Mouse (Mus musculus) myocyte (in vitro differentiated cells): ENCODE results near the gene Hnf4a. TPM values are rescaled to one million over a fixed set of nuclear protein-coding genes. Genes with fewer than 3 reads are reported as not detected.
A peak's percentile ranks its signal among the peaks of the same experiment; 100 is the strongest.

Experiments used
- H3K27me3 ChIP-seq: one replicate; pipeline ENCODE4 v1.6.1; 2011; ENCODE audit not compliant: control insufficient read depth, insufficient read depth, insufficient read length
- H3K36me3 ChIP-seq: one replicate; pipeline ENCODE4 v1.6.1; 2011; ENCODE audit not compliant: control insufficient read depth, insufficient read depth
- H3K4me2 ChIP-seq: one replicate; pipeline ENCODE4 v1.6.1; 2011; ENCODE audit warnings: low read depth, control low read depth
- H3K4me3 ChIP-seq: one replicate; pipeline ENCODE4 v1.5.1; 2011; ENCODE audit warnings: mild to moderate bottlenecking, control low read depth, moderate library complexity
- H3K79me2 ChIP-seq: one replicate; pipeline ENCODE4 v1.6.1; 2011; ENCODE audit not compliant: control insufficient read depth, insufficient read depth
- H3ac ChIP-seq: one replicate; pipeline ENCODE4 v1.6.1; 2011; ENCODE audit not compliant: control insufficient read depth, insufficient read length
- CEBPB ChIP-seq: IDR thresholded peaks from 2 replicates; pipeline ENCODE4 v1.6.1; 2011; ENCODE audit warnings: mild to moderate bottlenecking, moderate library complexity; ENCODE audit not compliant: poor library complexity, insufficient read depth, severe bottlenecking
- E2F4 ChIP-seq: IDR thresholded peaks from one replicate; pipeline ENCODE4 v1.6.1; 2011; ENCODE audit warnings: mild to moderate bottlenecking, control low read depth, moderate library complexity; ENCODE audit not compliant: insufficient read depth
- MAX ChIP-seq: IDR thresholded peaks from one replicate; pipeline ENCODE4 v1.6.1; 2011; ENCODE audit warnings: low read depth, mild to moderate bottlenecking, control low read depth
- MYOD1 ChIP-seq, 3 experiments: IDR thresholded peaks; one replicate each; pipeline ENCODE4 v1.6.1; 2011; ENCODE audit warnings: control low read depth in 2 of 3, low read depth in 2 of 3, mild to moderate bottlenecking in 2 of 3, moderate library complexity in 1 of 3; ENCODE audit not compliant: insufficient read length in 2 of 3, control insufficient read depth in 1 of 3
- MYOG ChIP-seq, 3 experiments: IDR thresholded peaks; one replicate each; pipeline ENCODE4 v1.6.1; 2011; ENCODE audit warnings: control low read depth in 2 of 3, low read depth in 2 of 3, mild to moderate bottlenecking in 2 of 3; ENCODE audit not compliant: insufficient read length in 2 of 3, control insufficient read depth in 1 of 3, insufficient read depth in 1 of 3
- POLR2A ChIP-seq: IDR thresholded peaks from one replicate; pipeline ENCODE4 v1.6.1; 2011; ENCODE audit warnings: low read depth, mild to moderate bottlenecking, control low read depth, moderate library complexity; ENCODE audit not compliant: insufficient read length
- POLR2AphosphoS2 ChIP-seq: IDR thresholded peaks from one replicate; pipeline ENCODE4 v1.6.1; 2011; ENCODE audit warnings: low read depth, control low read depth; ENCODE audit not compliant: insufficient read length
- REST ChIP-seq: IDR thresholded peaks from one replicate; pipeline ENCODE4 v1.6.1; 2011; ENCODE audit warnings: mild to moderate bottlenecking, control low read depth, moderate library complexity; ENCODE audit not compliant: insufficient read depth, insufficient read length
- SRF ChIP-seq: IDR thresholded peaks from one replicate; pipeline ENCODE4 v1.6.1; 2011; ENCODE audit warnings: low read depth; ENCODE audit not compliant: control insufficient read depth, insufficient read length
- TCF12 ChIP-seq: IDR thresholded peaks from one replicate; pipeline ENCODE4 v1.6.1; 2011; ENCODE audit warnings: mild to moderate bottlenecking, control low read depth; ENCODE audit not compliant: poor library complexity, insufficient read depth, severe bottlenecking
- TCF3 ChIP-seq: IDR thresholded peaks from one replicate; pipeline ENCODE4 v1.6.1; 2011; ENCODE audit warnings: low read depth, control low read depth; ENCODE audit not compliant: insufficient read length
- USF1 ChIP-seq: IDR thresholded peaks from one replicate; pipeline ENCODE4 v1.6.1; 2011; ENCODE audit warnings: low read depth, mild to moderate bottlenecking, control low read depth, moderate library complexity
- polyA plus RNA-seq: library from polyadenylated mRNA; unstranded; fragments of >200 nt; fragmentation: generic; extraction: Trizol; gene quantifications from one replicate; pipeline ENCODE4 v1.2.1, GENCODE M21; 2012; ENCODE audit warnings: missing spikeins

Hnf4a gene
- polyA plus RNA-seq, 1 experiment = not detected

DNA sequence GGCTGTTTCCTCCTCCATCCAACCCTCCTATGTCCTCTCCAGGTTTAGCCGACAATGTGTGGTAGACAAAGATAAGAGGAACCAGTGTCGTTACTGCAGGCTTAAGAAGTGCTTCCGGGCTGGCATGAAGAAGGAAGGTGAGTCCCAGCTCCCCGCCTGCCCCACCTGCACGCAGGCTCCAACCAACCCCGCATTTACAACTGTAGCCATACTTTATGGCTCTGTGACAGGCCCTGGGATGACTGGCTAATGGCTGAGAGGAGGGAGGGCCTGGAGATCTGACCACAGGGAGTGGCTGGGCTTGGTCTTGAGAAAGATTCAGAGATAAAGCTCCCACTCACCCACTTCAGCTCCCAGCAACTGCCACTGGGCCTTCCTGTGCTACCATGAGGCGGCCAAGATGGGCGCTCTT lies 45.9 kb downstream of the Hnf4a start:
- H3K79me2 ChIP-seq = no peaks in the 10 kb centered on the region
- no peak for TF ChIP-seq TCF12
- no peak for TF ChIP-seq TCF3
- no peak for TF ChIP-seq CEBPB
- no peak for TF ChIP-seq REST
- TF ChIP-seq POLR2A = no peak
- no peak for TF ChIP-seq E2F4
- TF ChIP-seq USF1 = no peak
- TF ChIP-seq MAX = no peak
- no peak for TF ChIP-seq MYOG (IDR thresholded peaks at IDR 0.05; ENCODE audit: control insufficient read depth in 1 of 3, insufficient read depth in 1 of 3, insufficient read length in 2 of 3, low read depth in 2 of 3)
- no peak for TF ChIP-seq SRF
- TF ChIP-seq MYOD1 (IDR thresholded peaks at IDR 0.05; ENCODE audit: control insufficient read depth in 1 of 3, insufficient read length in 2 of 3, low read depth in 2 of 3) = no peak
- TF ChIP-seq POLR2AphosphoS2 = no peak
- H3ac ChIP-seq = no peak overlapping the region
- H3K4me3 ChIP-seq = no peak overlapping the region
- peaks cover 13% of the 10 kb centered on the region for H3K27me3 ChIP-seq
- no peak overlapping the region for H3K4me2 ChIP-seq
- no peaks in the 10 kb centered on the region for H3K36me3 ChIP-seq

DNA sequence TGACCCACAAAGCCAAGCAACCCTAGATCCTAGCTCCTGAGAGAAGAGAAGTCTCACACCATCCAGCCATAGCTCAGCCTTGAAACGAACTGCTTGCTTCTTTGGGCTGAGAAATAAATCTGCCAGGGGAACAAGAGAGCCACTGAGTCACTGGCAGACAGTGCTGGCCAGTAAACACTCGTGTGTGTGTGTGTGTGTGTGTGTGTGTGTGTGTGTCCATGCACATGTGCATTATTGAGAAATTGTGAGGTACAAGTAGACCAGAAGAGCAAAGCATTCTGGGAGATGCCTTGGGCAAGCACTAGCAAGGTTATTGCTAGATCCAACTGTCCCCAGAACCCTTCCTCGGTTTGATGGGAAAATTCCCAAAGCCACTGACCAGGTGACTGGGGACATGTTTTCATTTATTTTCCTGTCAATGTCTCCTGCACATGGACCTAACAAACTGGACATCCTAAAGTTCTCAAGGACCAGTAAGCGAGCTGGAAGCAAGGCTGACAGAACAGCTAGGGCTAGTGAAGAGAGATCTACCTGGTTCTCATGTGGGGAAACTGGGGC lies 47.9 kb downstream of the Hnf4a start:
- H3K36me3 ChIP-seq = no peaks in the 10 kb centered on the region
- no peak overlapping the region for H3K4me3 ChIP-seq
- no peak overlapping the region for H3ac ChIP-seq
- no peaks in the 10 kb centered on the region for H3K79me2 ChIP-seq
- H3K4me2 ChIP-seq = no peak overlapping the region
- H3K27me3 ChIP-seq = peaks cover 28% of the 10 kb centered on the region
- TF ChIP-seq TCF3 = no peak
- TF ChIP-seq SRF = no peak
- TF ChIP-seq POLR2A = no peak

- Histone ChIP-seq H3K36me3 (no peaks in the 10 kb centered on the region), H3K79me2 (no peaks in the 10 kb centered on the region), H3ac (no peak overlapping the region), H3K4me3 (no peak overlapping the region), H3K27me3 (peaks cover 29% of the 10 kb centered on the region), H3K4me2 (no peak overlapping the region)
- TF ChIP-seq POLR2AphosphoS2 (no peak), MYOG (IDR thresholded peaks at IDR 0.05; ENCODE audit: control insufficient read depth in 1 of 3, insufficient read depth in 1 of 3, insufficient read length in 2 of 3, low read depth in 2 of 3) (peak in 1 of 3 experiments; percentile 23)
These were observed 48.4 kb downstream of the Hnf4a start for GRCm38 (mm10) chr2:163554996-163555395.

DNA sequence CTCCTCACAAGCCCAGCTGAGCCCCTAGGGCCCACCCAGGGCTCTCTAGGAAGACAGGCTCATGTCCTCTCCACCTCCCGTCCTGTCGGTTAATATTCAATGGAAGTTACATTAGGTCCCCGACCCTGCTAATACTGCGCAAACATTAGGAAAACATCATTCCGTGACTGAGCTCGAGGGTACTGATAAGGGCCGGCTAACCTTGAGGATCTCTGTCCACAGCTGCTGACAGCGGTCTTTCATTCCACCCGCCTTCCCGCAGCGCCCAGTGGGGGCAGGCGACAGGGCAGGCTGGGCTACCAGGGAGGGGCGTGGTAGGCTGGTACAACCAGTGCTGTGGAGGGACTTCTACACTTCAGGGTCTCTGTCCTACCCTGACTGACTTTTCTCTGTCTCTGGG lies 48.8 kb downstream of the Hnf4a start:
- no peaks in the 10 kb centered on the region for H3K79me2 ChIP-seq
- peaks cover 33% of the 10 kb centered on the region for H3K27me3 ChIP-seq
- H3K4me3 ChIP-seq = no peak overlapping the region
- no peaks in the 10 kb centered on the region for H3K36me3 ChIP-seq
- H3K4me2 ChIP-seq = no peak overlapping the region
- H3ac ChIP-seq = no peak overlapping the region
- TF ChIP-seq SRF (no peak), E2F4 (no peak), POLR2A (no peak), TCF3 (no peak)

GRCm38 (mm10) chr2:163558548-163558947 lies 51.9 kb downstream of the Hnf4a start:
- no peaks in the 10 kb centered on the region for H3K36me3 ChIP-seq
- no peak overlapping the region for H3ac ChIP-seq
- no peaks in the 10 kb centered on the region for H3K79me2 ChIP-seq
- no peak for TF ChIP-seq MAX
- no peak for TF ChIP-seq E2F4
- no peak for TF ChIP-seq TCF12
- TF ChIP-seq REST = no peak
- TF ChIP-seq CEBPB = no peak
- TF ChIP-seq TCF3 = no peak
- TF ChIP-seq SRF = no peak
- peaks cover 54% of the 10 kb centered on the region for H3K27me3 ChIP-seq
- no peak overlapping the region for H3K4me2 ChIP-seq
- H3K4me3 ChIP-seq = no peak overlapping the region

GRCm38 (mm10) chr2:163559236-163559635 lies 52.6 kb downstream of the Hnf4a start:
- Histone ChIP-seq H3K79me2 (no peaks in the 10 kb centered on the region), H3K36me3 (no peaks in the 10 kb centered on the region), H3K4me2 (no peak overlapping the region), H3ac (no peak overlapping the region), H3K27me3 (peaks cover 60% of the 10 kb centered on the region), H3K4me3 (no peak overlapping the region)
- no peak for TF ChIP-seq MYOD1 (IDR thresholded peaks at IDR 0.05; ENCODE audit: control insufficient read depth in 1 of 3, insufficient read length in 2 of 3, low read depth in 2 of 3)
- no peak for TF ChIP-seq TCF3
- TF ChIP-seq USF1 = no peak
